Mouse (Mus musculus): ENCODE measurements at regions not wholly inside any gene's neighbourhood (a gene's known extent, or its start where the extent isn't known, plus 50 kb on each side); places are given as distances from the start of the nearest gene placed in this dataset.

DNA sequence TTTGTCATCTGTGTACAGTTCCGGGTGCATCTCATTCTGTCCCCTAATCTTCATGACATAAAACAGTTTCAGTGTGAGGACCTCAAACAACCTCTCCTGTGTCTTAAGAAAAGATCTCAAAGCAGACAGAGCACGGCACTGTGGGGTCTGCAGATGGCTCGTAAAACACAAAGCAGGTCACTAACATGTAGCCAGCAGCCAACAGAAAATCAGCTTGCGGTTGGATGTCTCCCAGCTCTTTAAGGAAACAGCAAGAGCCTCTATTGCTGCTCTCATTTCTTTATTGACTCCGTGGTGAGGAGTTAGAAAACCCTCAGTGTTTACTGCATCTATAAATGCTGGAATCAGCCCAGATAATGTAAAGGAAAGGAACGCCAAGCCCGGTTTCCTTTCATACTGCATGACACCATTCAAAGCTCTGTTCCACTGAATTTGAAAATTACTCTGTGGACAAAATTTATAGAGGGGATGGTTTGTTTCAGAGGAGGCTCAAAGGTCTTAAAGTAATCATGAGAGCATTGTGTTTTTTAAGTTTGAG, 234.3 kb downstream of the Agtpbp1 start:
- no peak overlapping the region for H3K4me3 ChIP-seq (ENCODE audit: low read length)
- no peak overlapping the region for H3K4me2 ChIP-seq (ENCODE audit: low read depth, low read length)
- H3K27me3 ChIP-seq (ENCODE audit: insufficient read depth, low read length), result no peaks in the 10 kb centered on the region
- no peak for TF ChIP-seq CTCF (IDR thresholded peaks at IDR 0.05; ENCODE audit: low read depth)
- peak; percentile 32 for DNase-seq (ENCODE audit: low spot score)
- WGBS, result 41% methylated on average over 7 of the region's 7 CpGs
- no peaks in the 10 kb centered on the region for H3K9me3 ChIP-seq (ENCODE audit: low read length)
- no peak for ATAC-seq
- 0 out of 2 replicates have a peak overlapping the region, but pooled peaks have one; percentile 26 for H3K27ac ChIP-seq
- no peaks in the 10 kb centered on the region; the same call in 1 of the 2 replicates for H3K4me1 ChIP-seq (ENCODE audit: insufficient read depth, low read length)
- H3K9ac ChIP-seq (replicated peaks; ENCODE audit: low read length), result 0 out of 2 replicates have a peak overlapping the region, but pooled peaks have one; percentile 24
- no peaks in the 10 kb centered on the region for H3K36me3 ChIP-seq (ENCODE audit: insufficient read depth, low read length)

DNA sequence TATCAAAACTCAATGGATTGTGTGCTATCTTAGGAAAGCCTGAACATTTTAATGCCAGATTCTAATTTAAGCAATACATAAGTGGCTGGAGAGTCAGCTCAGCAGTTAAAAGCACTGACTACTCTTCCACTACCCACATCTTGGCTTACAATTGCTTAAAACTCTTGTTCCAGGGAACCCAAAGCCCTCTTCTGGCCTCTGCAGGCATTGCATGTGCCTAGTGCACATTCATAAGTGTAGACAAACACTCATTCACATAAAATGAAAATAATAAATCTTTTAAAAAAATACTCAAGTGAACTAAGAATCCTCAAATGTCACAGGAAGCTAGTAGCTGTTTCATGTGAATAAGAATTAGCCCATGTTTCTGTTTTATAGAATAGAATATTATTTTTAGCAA, 236.5 kb downstream of the Agtpbp1 start:
- ATAC-seq, result no peak
- Histone ChIP-seq H3K4me1 (ENCODE audit: insufficient read depth, low read length) (no peaks in the 10 kb centered on the region; the same call in 1 of the 2 replicates), H3K27me3 (ENCODE audit: insufficient read depth, low read length) (no peaks in the 10 kb centered on the region), H3K4me3 (ENCODE audit: low read length) (no peak overlapping the region), H3K9ac (replicated peaks; ENCODE audit: low read length) (no peak overlapping the region), H3K4me2 (ENCODE audit: low read depth, low read length) (no peak overlapping the region), H3K27ac (no peak overlapping the region), H3K36me3 (ENCODE audit: insufficient read depth, low read length) (no peaks in the 10 kb centered on the region), H3K9me3 (ENCODE audit: low read length) (no peaks in the 10 kb centered on the region)
- DNase-seq (ENCODE audit: low spot score), result no peak
- peak; percentile 32 for TF ChIP-seq CTCF (IDR thresholded peaks at IDR 0.05; ENCODE audit: low read depth)

DNA sequence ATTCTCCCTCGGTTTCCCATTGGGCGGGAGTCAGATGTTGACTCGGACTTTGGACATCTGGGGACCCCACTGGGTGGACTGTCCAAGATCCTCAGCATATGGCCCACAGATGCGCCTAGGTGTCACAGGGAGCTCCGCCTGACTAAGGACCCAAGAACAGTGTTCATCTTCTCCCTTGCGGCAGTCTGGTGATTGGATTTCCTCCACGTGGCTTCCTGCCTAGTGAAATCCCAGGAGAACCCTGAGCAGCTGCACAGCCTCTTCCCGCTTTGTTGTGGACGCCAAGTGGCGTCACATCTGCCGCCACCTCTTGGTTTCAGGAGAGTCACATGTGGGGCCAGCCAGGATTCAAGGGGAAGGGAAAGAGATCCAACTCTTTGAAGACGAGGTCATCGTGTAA, 243.2 kb downstream of the Agtpbp1 start:
- Histone ChIP-seq H3K27ac (no peak overlapping the region), H3K9ac (replicated peaks; ENCODE audit: low read length) (no peak overlapping the region), H3K4me1 (ENCODE audit: insufficient read depth, low read length) (no peaks in the 10 kb centered on the region), H3K36me3 (ENCODE audit: insufficient read depth, low read length) (no peaks in the 10 kb centered on the region), H3K9me3 (ENCODE audit: low read length) (no peaks in the 10 kb centered on the region), H3K27me3 (ENCODE audit: insufficient read depth, low read length) (no peaks in the 10 kb centered on the region), H3K4me3 (ENCODE audit: low read length) (no peak overlapping the region), H3K4me2 (ENCODE audit: low read depth, low read length) (no peak overlapping the region)
- no peak for TF ChIP-seq CTCF (IDR thresholded peaks at IDR 0.05; ENCODE audit: low read depth)
- ATAC-seq, result no peak
- 75% methylated on average over 13 of the region's 13 CpGs for WGBS
- peak; percentile 21 for DNase-seq (ENCODE audit: low spot score)

DNA sequence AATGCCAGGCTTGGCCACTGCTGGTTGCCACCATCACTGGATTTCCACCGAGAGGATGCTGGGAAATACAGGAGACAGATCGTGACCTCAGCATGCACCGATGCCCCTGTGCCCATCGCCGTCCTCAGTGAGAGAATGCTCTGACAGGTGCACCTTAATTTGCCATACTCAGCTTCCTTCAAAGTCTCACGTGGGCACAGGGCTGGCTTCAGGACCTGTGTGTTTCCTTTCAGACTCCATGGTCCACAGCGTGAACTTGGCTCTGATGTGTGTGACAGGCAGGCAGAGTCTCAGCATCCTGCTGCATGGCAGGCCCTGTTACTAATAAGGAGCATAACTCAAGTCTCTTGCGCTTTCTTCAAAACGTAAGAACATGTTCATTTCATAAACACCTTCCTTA, 246.6 kb downstream of the Agtpbp1 start:
- no peaks in the 10 kb centered on the region for H3K27me3 ChIP-seq (ENCODE audit: insufficient read depth, low read length)
- H3K27ac ChIP-seq, result no peak overlapping the region
- WGBS, result 90% methylated on average over 9 of the region's 9 CpGs
- no peak overlapping the region for H3K4me2 ChIP-seq (ENCODE audit: low read depth, low read length)
- ATAC-seq (no peak), DNase-seq (ENCODE audit: low spot score) (no peak)
- peak; percentile 30; the same call in 1 of the 2 replicates for TF ChIP-seq CTCF (IDR thresholded peaks at IDR 0.05; ENCODE audit: low read depth)
- H3K9me3 ChIP-seq (ENCODE audit: low read length), result no peaks in the 10 kb centered on the region
- H3K9ac ChIP-seq (replicated peaks; ENCODE audit: low read length), result no peak overlapping the region
- H3K4me3 ChIP-seq (ENCODE audit: low read length), result no peak overlapping the region
- no peaks in the 10 kb centered on the region for H3K4me1 ChIP-seq (ENCODE audit: insufficient read depth, low read length)
- H3K36me3 ChIP-seq (ENCODE audit: insufficient read depth, low read length), result no peaks in the 10 kb centered on the region

DNA sequence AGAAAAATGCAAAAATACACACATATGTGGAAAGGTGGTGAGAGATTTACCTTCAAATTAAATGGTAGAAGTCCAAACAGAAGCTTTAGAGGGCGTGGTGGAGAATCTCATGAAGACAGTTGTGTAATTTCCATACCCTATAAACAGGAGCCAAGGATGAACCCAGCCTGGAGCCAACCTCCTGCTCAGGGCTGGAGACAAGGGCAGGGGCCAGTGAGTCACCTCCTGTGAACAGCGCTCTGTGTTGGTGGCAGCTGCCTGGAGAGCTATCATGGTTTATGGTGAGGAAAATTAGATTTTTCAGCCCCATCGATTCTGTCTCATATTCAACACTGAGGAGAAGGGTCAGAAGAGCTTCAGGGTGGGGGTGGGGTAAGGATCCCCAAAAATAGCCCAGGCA, 261.1 kb downstream of the Agtpbp1 start:
- WGBS, result 67% methylated on average over 3 of the region's 3 CpGs
- H3K4me3 ChIP-seq (ENCODE audit: low read length), result no peak overlapping the region
- TF ChIP-seq CTCF (IDR thresholded peaks at IDR 0.05; ENCODE audit: low read depth), result no peak

DNA sequence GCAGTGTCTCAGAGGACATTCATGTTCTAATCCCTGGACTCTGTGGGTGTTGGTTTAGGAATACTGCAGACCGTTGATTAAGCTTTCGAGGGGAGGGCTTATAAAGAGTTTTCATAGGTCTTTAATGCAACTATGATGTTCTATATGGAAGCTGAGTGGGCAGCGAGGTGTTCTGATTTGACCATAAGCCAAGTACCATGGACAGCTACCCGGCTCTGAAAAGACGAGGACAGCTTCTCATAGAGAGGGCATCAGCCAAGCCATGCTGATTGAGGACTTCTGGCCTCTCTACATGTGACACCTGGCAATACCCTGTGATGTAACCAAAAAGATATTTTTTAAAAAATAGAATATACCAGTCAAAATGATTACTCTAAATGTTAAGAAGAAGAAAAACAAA, 261.6 kb downstream of the Agtpbp1 start:
- Histone ChIP-seq H3K4me3 (ENCODE audit: low read length) (no peak overlapping the region), H3K4me2 (ENCODE audit: low read depth, low read length) (no peak overlapping the region), H3K36me3 (ENCODE audit: insufficient read depth, low read length) (no peaks in the 10 kb centered on the region), H3K27ac (no peak overlapping the region), H3K4me1 (ENCODE audit: insufficient read depth, low read length) (no peaks in the 10 kb centered on the region), H3K9me3 (ENCODE audit: low read length) (no peaks in the 10 kb centered on the region), H3K27me3 (ENCODE audit: insufficient read depth, low read length) (no peaks in the 10 kb centered on the region), H3K9ac (replicated peaks; ENCODE audit: low read length) (no peak overlapping the region)
- ATAC-seq, result no peak
- DNase-seq (ENCODE audit: low spot score), result no peak
- 42% methylated on average over 5 of the region's 5 CpGs for WGBS
- no peak for TF ChIP-seq CTCF (IDR thresholded peaks at IDR 0.05; ENCODE audit: low read depth)

More for the DNA sequence above, 261.1 kb downstream of the Agtpbp1 start:
- DNase-seq (ENCODE audit: low spot score) (no peak), ATAC-seq (no peak)
- Histone ChIP-seq H3K9ac (replicated peaks; ENCODE audit: low read length) (no peak overlapping the region), H3K4me1 (ENCODE audit: insufficient read depth, low read length) (no peaks in the 10 kb centered on the region), H3K4me2 (ENCODE audit: low read depth, low read length) (no peak overlapping the region), H3K9me3 (ENCODE audit: low read length) (no peaks in the 10 kb centered on the region), H3K36me3 (ENCODE audit: insufficient read depth, low read length) (no peaks in the 10 kb centered on the region), H3K27ac (no peak overlapping the region), H3K27me3 (ENCODE audit: insufficient read depth, low read length) (no peaks in the 10 kb centered on the region)

DNA sequence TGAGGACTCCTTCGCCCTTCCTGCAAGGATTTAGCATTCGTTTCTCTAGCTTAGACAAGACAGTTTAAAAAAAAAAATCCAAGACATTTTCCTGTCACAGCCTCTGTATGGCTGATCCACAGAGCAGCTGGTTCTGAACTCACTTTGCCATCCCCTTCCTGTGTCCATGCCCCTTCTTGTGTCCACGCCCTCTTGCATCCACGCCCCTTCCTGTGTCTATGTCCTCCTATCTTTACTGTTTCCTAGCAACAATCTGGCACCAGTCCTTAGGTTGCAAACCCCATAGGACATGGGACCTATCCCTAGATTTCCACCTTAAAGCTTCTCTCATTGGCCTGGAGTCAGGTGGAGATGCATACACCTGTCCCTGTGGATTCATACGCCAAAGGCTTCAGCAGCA, 264.8 kb downstream of the Agtpbp1 start:
- Histone ChIP-seq H3K4me2 (ENCODE audit: low read depth, low read length) (no peak overlapping the region), H3K4me3 (ENCODE audit: low read length) (no peak overlapping the region), H3K27me3 (ENCODE audit: insufficient read depth, low read length) (no peaks in the 10 kb centered on the region), H3K36me3 (ENCODE audit: insufficient read depth, low read length) (no peaks in the 10 kb centered on the region), H3K9me3 (ENCODE audit: low read length) (no peaks in the 10 kb centered on the region), H3K9ac (replicated peaks; ENCODE audit: low read length) (no peak overlapping the region), H3K27ac (no peak overlapping the region), H3K4me1 (ENCODE audit: insufficient read depth, low read length) (no peaks in the 10 kb centered on the region)
- DNase-seq (ENCODE audit: low spot score) (no peak), ATAC-seq (no peak)
- WGBS, result 86% methylated on average over 5 of the region's 5 CpGs
- TF ChIP-seq CTCF (IDR thresholded peaks at IDR 0.05; ENCODE audit: low read depth), result no peak
